Mouse (Mus musculus): ENCODE results near the gene Zfp865.
"Not testable (repeated sequence)": the region's sequence is repeated elsewhere in the genome, so short reads cannot be mapped to it uniquely, and the experiment has no call there.

The Zfp865 gene

DNA sequence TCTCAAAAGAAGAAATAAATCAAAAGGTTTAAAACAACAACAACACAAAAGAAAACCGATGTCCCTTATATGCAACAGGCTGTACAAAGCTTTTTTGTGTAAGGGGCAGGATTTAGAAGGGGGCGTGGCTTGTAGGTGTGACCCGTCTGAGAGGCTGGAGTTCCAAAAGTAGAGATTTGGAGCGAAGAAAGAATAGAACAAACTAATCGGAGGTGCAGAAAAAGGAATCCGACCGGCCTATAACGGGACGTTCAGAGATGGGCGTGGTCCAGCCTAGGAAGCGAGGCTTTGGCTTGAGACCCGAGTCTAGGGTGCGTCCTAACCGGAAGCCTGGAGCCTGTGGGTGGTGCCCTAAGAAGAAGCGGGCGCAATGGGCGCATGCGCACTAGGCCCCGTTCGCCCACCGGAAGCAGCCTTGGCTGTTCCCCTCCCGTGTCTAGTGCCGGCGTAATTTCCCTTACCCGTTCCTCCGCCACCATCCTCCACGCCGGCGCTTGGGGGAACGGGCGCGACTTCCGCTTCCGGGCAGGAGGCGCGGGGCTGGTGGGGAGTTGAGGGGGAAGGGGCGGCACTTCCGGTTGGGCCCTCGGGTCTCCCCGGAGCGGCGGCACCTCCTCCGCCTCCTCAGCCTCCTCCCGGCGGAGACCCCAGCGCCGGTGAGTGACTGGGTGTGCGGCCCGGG lies at the start of gene Zfp865, which contains the start of gene Ccdc106:
Gene Zfp865 (plus strand): TSS at position 377 of the 682 bp plus-strand sequence.
Gene Ccdc106 (plus strand): TSS at position 554 of the 682 bp plus-strand sequence.
- peak; percentile 96 to 99 for DNase-seq

DNA sequence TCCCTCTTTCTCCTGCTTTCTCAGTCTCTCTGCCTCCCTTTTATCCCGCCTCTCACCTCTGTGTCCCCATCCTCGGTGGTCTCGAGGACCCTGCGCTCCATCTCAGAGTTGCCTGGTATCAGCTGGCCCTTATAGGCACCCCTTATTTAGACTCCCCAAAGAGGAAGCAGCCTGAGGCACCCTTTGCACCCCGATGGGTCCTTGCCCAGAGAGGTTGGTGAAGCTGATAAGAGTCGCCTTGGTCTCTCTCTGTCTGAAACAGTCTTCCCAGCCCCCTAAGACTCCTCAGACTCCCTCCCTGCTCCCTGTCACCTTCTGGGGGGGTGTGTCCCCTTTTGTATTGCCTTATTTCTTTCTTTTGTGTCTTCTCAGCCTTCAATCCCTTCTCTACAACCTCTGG lies 49.1 kb upstream of the Zfp865 start, which contains the start of gene Sbk3:
Gene Sbk3 (minus strand): TSS at position 101 of the 400 bp plus-strand sequence.
- DNase-seq = no peak

DNA sequence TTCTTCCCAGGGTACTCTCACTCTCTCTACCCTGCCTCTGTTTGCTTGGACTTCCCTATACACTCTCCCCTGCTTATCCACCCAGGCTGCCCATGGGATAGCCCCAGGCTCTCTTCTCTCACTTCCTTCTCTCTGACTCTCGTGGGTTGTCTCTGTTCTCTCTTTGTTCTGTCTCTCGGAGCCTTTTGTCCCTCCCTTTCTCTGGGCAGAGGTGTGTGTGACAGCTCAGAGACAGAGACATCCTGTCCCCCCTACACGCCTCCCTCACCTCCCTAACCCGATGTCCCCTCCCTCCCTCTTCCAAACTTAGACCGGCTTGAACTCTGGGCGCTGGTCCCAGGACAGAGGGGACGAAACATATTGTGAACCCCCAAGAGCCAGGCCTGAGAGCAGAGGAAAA lies 48.5 kb upstream of the Zfp865 start:
- DNase-seq = no peak

DNA sequence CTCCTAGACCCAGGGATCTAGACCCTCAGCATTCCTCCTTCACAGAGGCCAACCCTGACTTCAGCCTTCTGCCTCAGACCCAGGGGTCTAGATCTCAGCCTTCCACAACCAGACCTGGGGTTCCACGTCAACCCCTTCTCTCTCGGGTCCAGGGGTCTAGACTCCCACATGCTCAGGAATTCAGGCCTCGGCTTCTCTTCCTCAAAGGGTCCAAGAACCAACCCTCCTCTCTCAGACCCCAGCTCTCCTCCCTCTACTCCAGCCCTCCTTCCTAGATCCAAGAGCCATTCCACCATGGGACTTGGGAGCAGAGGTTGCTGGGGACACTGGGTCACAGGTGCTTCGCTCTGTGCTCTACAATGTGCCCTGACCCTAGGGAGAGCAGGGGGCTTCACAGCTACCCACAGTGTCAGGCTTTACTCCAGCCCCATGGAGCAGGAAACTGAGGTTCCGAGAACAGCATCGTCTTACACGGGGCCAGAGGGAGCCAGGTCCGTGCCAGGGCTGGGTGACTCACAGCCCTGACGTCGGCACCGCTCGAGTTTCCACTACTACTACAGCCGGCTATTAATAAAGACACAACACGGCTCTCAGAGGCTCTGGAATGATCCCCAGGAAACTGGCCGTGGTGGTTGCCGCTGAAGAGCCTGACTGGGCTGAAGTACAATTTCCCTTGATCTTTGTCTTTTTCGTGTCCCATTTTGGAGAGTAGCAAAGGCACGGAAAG lies 47.7 kb upstream of the Zfp865 start:
- no peak for DNase-seq

DNA sequence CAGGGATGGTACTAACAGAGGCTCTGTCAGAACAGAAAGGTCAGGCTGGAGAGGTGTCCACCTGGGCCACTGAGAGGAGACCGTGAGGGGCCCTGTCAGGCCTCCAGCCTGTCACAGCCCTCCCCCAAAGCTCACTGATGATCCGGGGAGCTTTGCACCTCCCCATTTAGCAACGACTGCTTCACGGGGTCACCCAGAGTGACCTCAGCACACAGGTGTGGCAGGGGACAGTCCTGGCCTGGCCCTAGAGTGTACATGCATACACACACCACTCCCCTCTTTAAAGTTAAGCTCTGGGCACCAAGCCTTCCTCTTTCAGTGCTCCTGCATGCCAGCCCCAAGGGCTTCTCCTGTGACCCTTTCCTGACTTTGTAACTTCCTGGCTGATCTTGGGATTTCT lies 44.7 kb upstream of the Zfp865 start:
- DNase-seq = no peak

GRCm38 (mm10) chr7:4976832-4977231 lies 43.3 kb upstream of the Zfp865 start:
- DNase-seq = no peak

DNA sequence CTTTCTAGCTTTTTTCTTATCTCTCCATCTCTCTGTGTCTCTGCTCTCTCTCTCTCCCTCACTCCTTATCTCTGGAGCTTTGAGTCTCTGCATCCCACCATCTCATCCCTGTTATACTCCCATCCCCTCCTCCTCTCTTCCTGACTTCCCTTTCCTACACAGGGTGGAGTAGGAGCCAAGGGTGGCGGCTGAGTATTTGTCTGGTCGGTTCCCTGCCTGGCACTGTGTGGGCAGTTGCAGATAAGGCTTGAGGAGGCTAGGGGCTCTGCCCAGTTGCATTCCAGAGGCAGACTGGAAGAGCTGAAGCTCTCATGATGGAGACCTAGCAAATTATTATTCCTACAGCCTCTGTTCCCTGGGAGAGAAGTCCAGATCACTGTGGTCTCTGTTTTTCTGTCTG lies 31.9 kb upstream of the Zfp865 start:
- DNase-seq = no peak

GRCm38 (mm10) chr7:4993347-4993998 lies 26.7 kb upstream of the Zfp865 start:
- peak; percentile 34 to 52 for DNase-seq

- DNase-seq = peak; percentile 60 to 71
These were observed 26.0 kb upstream of the Zfp865 start for GRCm38 (mm10) chr7:4993999-4994788.

DNA sequence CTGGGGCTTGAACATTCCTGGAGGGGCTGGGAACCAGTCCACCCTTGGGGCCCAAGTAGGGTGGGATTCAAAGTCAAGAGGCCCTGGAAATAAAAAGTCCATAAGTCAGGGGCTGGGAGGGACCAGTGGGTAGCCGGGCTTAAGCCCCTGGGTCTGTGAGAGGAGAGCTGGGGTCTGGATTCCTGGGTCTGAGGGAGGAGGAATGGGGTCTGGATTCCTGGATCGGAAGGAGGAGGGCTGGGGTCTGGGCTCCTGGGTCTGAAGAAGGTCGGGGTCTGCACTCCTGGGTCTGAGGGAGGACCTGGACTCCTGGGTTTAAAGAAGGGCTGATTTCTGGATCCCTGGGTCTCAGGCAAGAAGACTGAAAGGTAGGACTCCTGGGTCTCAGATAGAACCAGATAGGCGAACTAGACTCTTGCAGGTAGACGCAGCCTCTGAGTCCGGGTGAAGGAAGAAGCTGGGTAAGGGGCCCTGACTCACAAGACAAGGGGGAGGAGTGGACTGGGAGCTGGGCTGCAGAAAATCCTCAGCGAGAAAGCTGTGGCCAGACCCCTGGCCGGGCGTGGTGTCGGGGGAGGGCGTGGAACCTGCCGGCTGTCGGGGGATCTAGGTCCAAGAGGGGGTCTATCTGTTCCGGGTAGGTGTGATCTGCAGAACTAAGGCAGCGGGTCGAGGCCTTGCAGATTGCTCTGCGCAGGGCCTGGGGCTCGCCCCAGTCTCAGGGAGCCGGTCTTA lies 24.7 kb upstream of the Zfp865 start:
- DNase-seq = no peak

GRCm38 (mm10) chr7:4996003-4996895 lies 23.9 kb upstream of the Zfp865 start, which contains the start of gene Zfp579:
Zfp579 (minus strand) TSS chr7:4996158.
- peak; percentile 98 for DNase-seq

DNA sequence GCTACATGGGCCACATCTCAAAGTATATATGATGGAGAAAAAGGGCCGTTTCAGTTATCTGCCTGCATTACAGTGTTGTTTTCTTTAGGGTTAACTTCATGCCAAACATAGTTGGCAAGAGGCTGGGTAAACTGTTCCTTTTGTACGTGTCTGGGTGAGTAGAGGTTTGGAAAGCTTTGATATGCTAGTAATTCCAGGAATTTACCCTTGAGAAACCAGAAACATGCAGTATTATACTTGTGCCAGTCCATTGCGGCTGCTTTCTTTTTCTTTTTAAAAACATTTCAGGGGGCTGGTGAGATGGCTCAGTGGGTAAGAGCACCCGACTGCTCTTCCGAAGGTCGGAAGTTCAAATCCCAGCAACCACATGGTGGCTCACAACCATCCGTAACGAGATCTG lies 23.2 kb upstream of the Zfp865 start:
- DNase-seq = no peak

GRCm38 (mm10) chr7:4999876-5000275 lies 20.3 kb upstream of the Zfp865 start:
- peak in 1 of 2 experiments; percentile 47 for DNase-seq

DNA sequence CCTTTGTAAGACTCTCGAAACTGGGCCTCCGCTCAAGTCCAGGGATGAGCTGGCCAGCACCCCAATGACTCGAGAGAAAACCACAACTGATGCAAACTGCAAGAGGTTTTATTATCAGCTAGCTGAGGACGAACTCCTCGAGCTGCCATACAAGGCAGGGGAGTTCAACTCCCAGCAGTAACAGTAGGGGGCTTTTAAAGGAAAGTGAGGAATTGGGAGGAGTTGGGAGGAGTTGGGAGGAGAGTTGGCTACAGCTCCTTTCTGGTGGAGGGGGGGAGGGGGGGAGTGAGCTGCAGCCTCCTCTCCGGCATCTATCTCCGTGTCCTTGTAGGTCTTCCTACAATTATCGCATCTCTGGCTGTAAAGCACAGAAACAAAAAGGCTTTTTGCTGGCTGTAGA lies 17.3 kb upstream of the Zfp865 start:
- not testable (repeated sequence) for DNase-seq

DNA sequence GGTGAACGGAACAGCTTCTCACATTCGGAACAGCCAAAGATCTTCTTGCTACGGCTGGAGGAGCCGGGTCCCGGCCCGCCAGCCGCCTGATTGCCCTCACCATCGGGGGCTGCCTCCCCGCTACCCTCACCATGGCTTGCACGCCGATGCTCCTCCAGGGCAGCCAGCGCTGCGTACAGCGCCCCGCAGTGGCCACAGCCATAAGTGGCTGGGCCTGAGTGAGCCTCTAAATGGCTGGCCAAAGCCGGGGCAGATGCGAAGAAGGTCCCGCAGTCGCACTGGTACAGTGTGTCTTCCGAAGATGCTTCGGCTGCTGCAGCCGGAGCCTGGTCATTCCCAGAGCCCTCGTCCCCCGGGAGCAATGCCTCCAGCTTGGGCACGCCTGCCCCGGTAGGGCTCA lies 11.9 kb upstream of the Zfp865 start:
- DNase-seq = no peak

GRCm38 (mm10) chr7:5012681-5013513 lies 7.3 kb upstream of the Zfp865 start:
- no peak for DNase-seq

- peak; percentile 97 for DNase-seq
These were observed 5.7 kb upstream of the Zfp865 start, which contains the start of the genes Zfp524 and Fiz1 for GRCm38 (mm10) chr7:5014251-5015117. Zfp524 (plus strand) TSS chr7:5014415. Fiz1 (minus strand) TSS chr7:5014697.

DNA sequence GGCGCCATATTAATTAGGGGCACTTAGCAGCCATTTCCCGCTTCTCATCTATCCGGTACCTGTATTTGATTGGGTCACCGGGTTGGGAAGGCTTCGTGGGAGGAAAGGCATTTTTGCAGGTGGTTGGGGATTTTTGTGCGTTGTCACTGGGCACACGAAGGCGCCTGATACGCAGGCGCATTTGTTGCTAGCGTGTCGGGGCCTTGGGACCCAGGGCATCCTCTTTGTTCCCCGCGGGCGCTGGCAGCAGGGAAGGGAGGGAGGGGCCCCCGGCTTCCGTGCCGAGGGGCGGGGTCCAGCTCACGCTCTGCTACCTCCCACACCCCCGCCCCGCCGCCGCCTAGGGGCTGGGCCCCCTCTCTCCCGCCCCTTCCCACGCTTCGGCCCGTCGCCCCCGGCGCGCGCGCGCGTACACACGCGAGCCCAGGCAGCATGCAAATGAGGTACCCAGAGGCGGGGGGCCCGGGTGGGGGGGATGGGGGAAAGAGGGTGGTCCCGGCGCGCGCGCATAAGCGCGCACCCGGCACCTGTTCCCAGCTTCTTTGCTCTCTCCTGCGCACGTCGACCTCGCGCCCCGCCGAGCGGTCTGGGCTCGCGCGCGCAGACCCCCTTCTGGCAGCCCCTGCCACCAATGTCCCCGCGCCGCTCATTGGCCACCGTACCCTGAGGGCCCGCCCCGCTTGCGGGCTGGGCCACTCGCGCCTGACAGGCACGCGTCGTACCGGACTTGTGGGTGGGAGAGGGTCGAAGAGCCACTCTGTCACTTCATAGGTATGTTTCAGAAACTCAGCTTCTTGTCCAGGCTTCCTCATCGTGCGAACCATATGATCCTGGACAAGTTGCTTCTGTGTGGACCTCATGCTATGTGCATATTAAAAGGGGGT lies 4.8 kb upstream of the Zfp865 start, which contains the start of gene Gm44973:
Gene Gm44973 (plus strand): TSS at position 379 of the 884 bp plus-strand sequence.
- peak; percentile 93 to 96 for DNase-seq
